Mouse (Mus musculus) cerebellum, adult 2 months (tissue): ENCODE results near the gene Lrrtm1. TPM values are rescaled to one million over a fixed set of nuclear protein-coding genes. Genes with fewer than 3 reads are reported as not detected.
A peak's percentile ranks its signal among the peaks of the same experiment; 100 is the strongest.

Experiments
- DNase-seq, 2 experiments: peaks; one replicate each; pipeline ENCODE4 v3.0.0; 2021
- H3K27ac ChIP-seq: fragments of 200-500 bp; 2 replicates; pipeline ENCODE4 v1.5.1; 2012; ENCODE audit warnings: low read length, control low read depth, inconsistent platforms; ENCODE audit not compliant: insufficient read depth
- H3K27me3 ChIP-seq: fragments of 200-500 bp; 2 replicates; pipeline ENCODE4 v1.6.1; 2012; ENCODE audit warnings: inconsistent platforms, mild to moderate bottlenecking, low read length, moderate library complexity; ENCODE audit not compliant: control insufficient read depth, insufficient read depth
- H3K4me1 ChIP-seq: fragments of 200-500 bp; 2 replicates; pipeline ENCODE4 v1.6.1; 2011; ENCODE audit warnings: low read length; ENCODE audit not compliant: control insufficient read depth, insufficient read depth
- H3K4me3 ChIP-seq: fragments of 200-500 bp; replicated peaks from 2 replicates; pipeline ENCODE3; 2011; ENCODE audit warnings: mild to moderate bottlenecking, low read depth, low read length, control low read depth; ENCODE audit not compliant: insufficient read depth
- CTCF ChIP-seq: fragments of 200-500 bp; IDR thresholded peaks from 2 replicates; pipeline ENCODE4 v1.5.1; 2011; ENCODE audit warnings: low read depth, mild to moderate bottlenecking, control low read depth, low read length, moderate library complexity, borderline replicate concordance; ENCODE audit not compliant: insufficient read depth
- POLR2A ChIP-seq: fragments of 200-500 bp; IDR thresholded peaks from 2 replicates; pipeline ENCODE4 v1.6.1; 2011; ENCODE audit warnings: low read length, control low read depth, borderline replicate concordance; ENCODE audit not compliant: insufficient read depth
- WGBS: fragments of 180-500 bp; shearing (Covaris S2); methylation state at CpG from one replicate; pipeline ENCODE4 v1.1.7; 2018; 5-methylcytosine and 5-hydroxymethylcytosine counted together
- polyA plus RNA-seq: library from polyadenylated mRNA; depleted of rRNA; stranded (reverse); fragments of >200 nt; gene quantifications from 2 replicates; pipeline ENCODE4 v1.2.3, GENCODE M21; 2012; rRNA removed

Gene Lrrtm1
- polyA plus RNA-seq: 12.5 and 16.0 TPM in 2 replicates

GRCm38 (mm10) chr6:77242601-77243406 is at the start of gene Lrrtm1:
TSS of gene Lrrtm1 (plus strand) at chr6:77242689.
- H3K27me3 ChIP-seq: no peaks in the 10 kb centered on the region
- peak within 1 kb of the TSS; percentile 59 for H3K4me3 ChIP-seq
- peak; percentile 65 to 67 for DNase-seq
- H3K4me1 ChIP-seq: no peaks in the 10 kb centered on the region
- TF ChIP-seq POLR2A: no peak
- peak; percentile 32; the same call in 1 of the 2 replicates for TF ChIP-seq CTCF
- H3K27ac ChIP-seq: no peak within 1 kb of the TSS
- under 1% methylated on average over 53 of the region's 53 CpGs for WGBS

- DNase-seq: peak in 1 of 2 experiments; percentile 11
- no peak overlapping the region for H3K4me3 ChIP-seq
- WGBS: 64% methylated on average over 3 of the region's 3 CpGs
- TF ChIP-seq POLR2A (no peak), CTCF (no peak)
- no peak overlapping the region for H3K27ac ChIP-seq
- H3K27me3 ChIP-seq: no peaks in the 10 kb centered on the region
- peaks cover 3% of the 10 kb centered on the region for H3K4me1 ChIP-seq
Measured at GRCm38 (mm10) chr6:77196650-77197049, 45.8 kb upstream of the Lrrtm1 start.

GRCm38 (mm10) chr6:77199375-77199774 is 43.1 kb upstream of the Lrrtm1 start:
- DNase-seq: no peak

GRCm38 (mm10) chr6:77209183-77209582 is 33.3 kb upstream of the Lrrtm1 start:
- peaks cover 6% of the 10 kb centered on the region for H3K4me1 ChIP-seq
- no peak for DNase-seq
- TF ChIP-seq CTCF: no peak
- no peak for TF ChIP-seq POLR2A
- H3K4me3 ChIP-seq: no peak overlapping the region
- no peak overlapping the region for H3K27ac ChIP-seq
- no peaks in the 10 kb centered on the region for H3K27me3 ChIP-seq
- WGBS: 64% methylated on average over 1 of the region's 1 CpGs

More at GRCm38 (mm10) chr6:77199375-77199774, 43.1 kb upstream of the Lrrtm1 start:
- WGBS: 76% methylated on average over 2 of the region's 2 CpGs
- Histone ChIP-seq H3K27ac (no peak overlapping the region), H3K4me1 (peaks cover 3% of the 10 kb centered on the region), H3K27me3 (no peaks in the 10 kb centered on the region), H3K4me3 (no peak overlapping the region)
- TF ChIP-seq POLR2A (no peak), CTCF (no peak)

- no peak overlapping the region for H3K27ac ChIP-seq
- WGBS: 90% methylated on average over 3 of the region's 3 CpGs
- TF ChIP-seq CTCF (no peak), POLR2A (no peak)
- H3K27me3 ChIP-seq: no peaks in the 10 kb centered on the region
- peaks cover 8% of the 10 kb centered on the region for H3K4me1 ChIP-seq
- no peak overlapping the region for H3K4me3 ChIP-seq
- DNase-seq: no peak
Measured at GRCm38 (mm10) chr6:77209929-77210328, 32.6 kb upstream of the Lrrtm1 start.

GRCm38 (mm10) chr6:77213757-77214409 is 28.6 kb upstream of the Lrrtm1 start:
- no peak overlapping the region for H3K4me3 ChIP-seq
- peaks cover 8% of the 10 kb centered on the region for H3K4me1 ChIP-seq
- peak; percentile 50 to 69 for DNase-seq
- TF ChIP-seq POLR2A (no peak), CTCF (no peak)
- H3K27ac ChIP-seq: no peak overlapping the region
- WGBS: 8% methylated on average over 3 of the region's 3 CpGs
- H3K27me3 ChIP-seq: no peaks in the 10 kb centered on the region

GRCm38 (mm10) chr6:77215322-77215721 is 27.2 kb upstream of the Lrrtm1 start:
- TF ChIP-seq POLR2A (no peak), CTCF (no peak)
- H3K27me3 ChIP-seq: no peaks in the 10 kb centered on the region
- no peak for DNase-seq
- no peak overlapping the region for H3K27ac ChIP-seq
- peaks cover 8% of the 10 kb centered on the region for H3K4me1 ChIP-seq
- no peak overlapping the region for H3K4me3 ChIP-seq
- 93% methylated on average over 4 of the region's 4 CpGs for WGBS
